22 mouse cellular contexts compared by ENCODE assay signal in genomic region chr7:66159961-66160360, GRCm38 (mm10). TPM values are rescaled to one million over a fixed set of nuclear protein-coding genes. Genes with fewer than 3 reads are reported as not detected.
DNase-seq lines count a peak whose midpoint lies in the region; ATAC-seq and TF ChIP-seq lines count a peak whose summit lies in the region.
"Had no signal": no experiment of that assay in that cellular context is flagged by ENCODE, and none has a peak within 500 bp of the region (broad histone marks: within the 10 kb centered on the region; RNA-seq: fewer than 3 reads in every experiment).

No protein-coding gene starts in this region.

- H3K4me3 ChIP-seq in forebrain, embryonic 15.5 days, result no peak overlapping the region
- no peak overlapping the region for H3K4me3 ChIP-seq in forebrain, embryonic 16.5 days (replicated peaks; ENCODE audit: low read length)
- no peak overlapping the region for H3K4me3 ChIP-seq in cerebellum, adult 2 months (replicated peaks; ENCODE audit: insufficient read depth, low read depth, low read length)
- H3K4me3 ChIP-seq: embryonic facial prominence, embryonic 13.5 days; forebrain, embryonic 13.5 days; heart, embryonic 12.5 days; hindbrain, embryonic 12.5 days had no signal

- H3K9me3 ChIP-seq in forebrain, embryonic 15.5 days, result no peaks in the 10 kb centered on the region
- H3K9me3 ChIP-seq in forebrain, embryonic 16.5 days (ENCODE audit: control insufficient read depth, low read length), result no peaks in the 10 kb centered on the region
- H3K9me3 ChIP-seq: embryonic facial prominence, embryonic 13.5 days; forebrain, embryonic 13.5 days; heart, embryonic 12.5 days; hindbrain, embryonic 12.5 days had no signal

- DNase-seq in CD4-positive helper T cell, adult 2 months (ENCODE audit: low read depth, low spot score), result peak; percentile 13
- DNase-seq in cerebellum, adult 2 months, result no peak
- DNase-seq: adrenal gland, postnatal 14 days; B cell, adult 2 months; cerebellum, adult 18-20 months; cerebellum, postnatal 10 days; gastrocnemius, postnatal 10 days; heart, postnatal 4 days had no signal

- H3K27me3 ChIP-seq in forebrain, embryonic 15.5 days, result no peaks in the 10 kb centered on the region
- H3K27me3 ChIP-seq in forebrain, embryonic 16.5 days (replicated peaks; ENCODE audit: control insufficient read depth, insufficient read depth, low read length), result no peaks in the 10 kb centered on the region
- H3K27me3 ChIP-seq in cerebellum, adult 2 months (ENCODE audit: control insufficient read depth, insufficient read depth, low read length), result no peaks in the 10 kb centered on the region
- H3K27me3 ChIP-seq: embryonic facial prominence, embryonic 13.5 days; forebrain, embryonic 13.5 days; heart, embryonic 12.5 days; hindbrain, embryonic 12.5 days; Patski had no signal

- no peaks in the 10 kb centered on the region for H3K36me3 ChIP-seq in forebrain, embryonic 15.5 days
- H3K36me3 ChIP-seq in forebrain, embryonic 16.5 days (ENCODE audit: control insufficient read depth, insufficient read depth), result no peaks in the 10 kb centered on the region
- H3K36me3 ChIP-seq: hindbrain, embryonic 12.5 days had no signal

- ATAC-seq in forebrain, embryonic 15.5 days (replicated peaks), result 0 out of 2 replicates have a peak, but pooled peaks have one; percentile 7
- no peak for ATAC-seq in forebrain, embryonic 16.5 days
- ATAC-seq in megakaryocyte, adult 5-6 weeks (ENCODE audit: poor library complexity, severe bottlenecking), result peak; percentile 70
- peak; percentile 44; the same call in 1 of the 2 replicates for ATAC-seq in neutrophil, adult 5-6 weeks (ENCODE audit: extremely low read depth, insufficient number of reproducible peaks, low FRiP score, poor library complexity, severe bottlenecking)
- ATAC-seq in frontal cortex, adult (ENCODE audit: low TSS enrichment), result no peak
- ATAC-seq: activated CD4-positive, CD25-positive, alpha-beta regulatory T cell, adult 4 months; forebrain, embryonic 13.5 days; hindbrain, embryonic 16.5 days; inflammation-experienced regulatory T-cells, adult 6 months; intestine, postnatal 0 days; Patski had no signal

- peaks cover 30% of the 10 kb centered on the region for H3K4me1 ChIP-seq in forebrain, embryonic 15.5 days
- peaks cover 15% of the 10 kb centered on the region for H3K4me1 ChIP-seq in forebrain, embryonic 16.5 days (replicated peaks; ENCODE audit: control insufficient read depth, insufficient read depth, low read length)
- peaks cover 1% of the 10 kb centered on the region; the same call in 1 of the 2 replicates for H3K4me1 ChIP-seq in cerebellum, adult 2 months (ENCODE audit: control insufficient read depth, insufficient read depth, low read length)

- 49% methylated on average over 5 of the region's 5 CpGs for WGBS in forebrain, embryonic 15.5 days
- 38% methylated on average over 5 of the region's 5 CpGs for WGBS in forebrain, embryonic 16.5 days
- 66% methylated on average over 5 of the region's 5 CpGs for WGBS in cerebellum, adult 2 months

- no peak overlapping the region for H3K27ac ChIP-seq in forebrain, embryonic 15.5 days (replicated peaks)
- H3K27ac ChIP-seq in forebrain, embryonic 16.5 days (ENCODE audit: low read length), result no peak overlapping the region
- H3K27ac ChIP-seq in cerebellum, adult 2 months (ENCODE audit: insufficient read depth, low read length), result no peak overlapping the region
- H3K27ac ChIP-seq: embryonic facial prominence, embryonic 13.5 days; forebrain, embryonic 13.5 days; hindbrain, embryonic 12.5 days had no signal

- H3K9ac ChIP-seq in forebrain, embryonic 15.5 days (replicated peaks), result no peak overlapping the region
- no peak overlapping the region for H3K9ac ChIP-seq in forebrain, embryonic 16.5 days (replicated peaks; ENCODE audit: low read depth, low read length)
- H3K9ac ChIP-seq: embryonic facial prominence, embryonic 13.5 days; forebrain, embryonic 13.5 days; heart, embryonic 12.5 days; hindbrain, embryonic 12.5 days had no signal

- TF ChIP-seq POLR2A in cerebellum, adult 2 months (IDR thresholded peaks at IDR 0.05; ENCODE audit: borderline replicate concordance, insufficient read depth, low read length), result no peak

- TF ChIP-seq CTCF in cerebellum, adult 2 months (IDR thresholded peaks at IDR 0.05; ENCODE audit: borderline replicate concordance, insufficient read depth, low read depth, low read length), result no peak

- no peak overlapping the region for H3K4me2 ChIP-seq in forebrain, embryonic 15.5 days (replicated peaks)
- no peak overlapping the region for H3K4me2 ChIP-seq in forebrain, embryonic 16.5 days (ENCODE audit: low read length)
- H3K4me2 ChIP-seq: embryonic facial prominence, embryonic 13.5 days; forebrain, embryonic 13.5 days; heart, embryonic 12.5 days; hindbrain, embryonic 12.5 days had no signal

RNA-seq across cellular contexts. Expression of gene Chsy1, which starts 50.6 kb away (rescaled TPM):
- polyA plus RNA-seq in forebrain, embryonic 15.5 days (2015; fragmentation: Nextera tagmentation; extraction: Ambion mirVana), result 13.3 and 13.8 TPM in 2 replicates
- polyA plus RNA-seq in forebrain, embryonic 16.5 days (2015; fragmentation: Nextera tagmentation; extraction: Ambion mirVana), result 11.4 and 12.6 TPM in 2 replicates
- total RNA-seq in megakaryocyte, adult 5-6 weeks (2015), result 18.2 and 21.2 TPM in 2 replicates
- 37.1 and 37.6 TPM in 2 replicates for total RNA-seq in megakaryocyte, adult 5-6 weeks (2017)
- 120 and 122 TPM in 2 replicates for total RNA-seq in neutrophil, adult 5-6 weeks (2017)
- 6.1 and 6.8 TPM in 2 replicates for polyA plus RNA-seq in cerebellum, adult 2 months (2012; rRNA removed)

Comparison
In these comparisons a context has a peak if more than half of its experiments do, and no peak if none do; other contexts are left out.
1. ATAC-seq: peak in forebrain, embryonic 15.5 days (single experiment), megakaryocyte, adult 5-6 weeks (single experiment) and neutrophil, adult 5-6 weeks (single experiment); none in forebrain, embryonic 16.5 days (single experiment) and frontal cortex, adult (single experiment).